Mouse (Mus musculus): ENCODE data around the gene Degs2.

Gene Degs2

DNA sequence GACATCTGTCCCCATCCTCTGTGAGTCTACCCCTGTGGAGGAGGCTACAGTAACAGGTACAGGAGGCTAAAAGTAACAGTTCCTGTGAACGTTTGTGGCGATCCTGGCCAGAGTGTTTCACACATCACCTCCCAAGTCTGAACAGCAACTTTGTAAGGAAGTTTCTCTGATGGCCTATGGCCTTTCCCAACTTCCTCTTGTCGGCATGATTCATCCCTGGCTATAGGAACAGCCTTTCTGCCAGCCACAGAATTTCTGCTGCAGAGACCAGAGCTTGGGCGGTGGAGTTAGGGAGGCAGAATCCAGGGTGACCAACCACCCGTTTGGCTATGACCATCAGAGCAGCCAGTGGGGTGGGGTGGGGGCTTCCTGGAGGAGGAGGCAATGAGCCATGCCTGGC is 2.1 kb downstream of the Degs2 start:
- no peak for DNase-seq (ENCODE audit: extremely low read depth, low read depth)

DNA sequence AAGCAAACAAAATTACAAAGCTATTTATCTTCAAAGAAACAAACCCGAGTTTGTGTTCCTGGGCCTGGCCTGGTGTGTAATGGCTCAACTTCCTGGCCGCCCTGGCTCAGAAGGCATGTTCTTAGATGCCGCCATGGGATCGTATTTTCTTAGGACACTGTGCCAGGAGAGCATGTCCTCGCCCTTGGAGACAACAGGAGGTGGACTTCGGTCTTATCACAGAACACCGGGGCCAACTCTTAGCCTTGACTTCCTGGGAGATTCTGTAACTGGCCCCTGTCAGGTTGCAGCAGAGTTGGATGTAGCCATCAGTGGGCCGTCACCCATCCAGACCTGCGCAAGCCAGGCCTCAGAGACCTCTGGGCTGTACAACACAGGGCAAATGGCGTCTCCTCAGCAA is 2.5 kb downstream of the Degs2 start:
- no peak for DNase-seq (ENCODE audit: extremely low read depth, low read depth)

- no peak for DNase-seq (ENCODE audit: extremely low read depth, low read depth)
Measured at GRCm38 (mm10) chr12:108698697-108699471, 3.2 kb downstream of the Degs2 start.

- DNase-seq (ENCODE audit: extremely low read depth, low read depth) = no peak
Measured at GRCm38 (mm10) chr12:108694223-108694622, 7.9 kb downstream of the Degs2 start.

GRCm38 (mm10) chr12:108693592-108693991 is 8.5 kb downstream of the Degs2 start:
- DNase-seq (ENCODE audit: extremely low read depth, low read depth) = no peak

GRCm38 (mm10) chr12:108690529-108690928 is 11.6 kb downstream of the Degs2 start:
- DNase-seq (ENCODE audit: extremely low read depth, low read depth) = no peak

DNA sequence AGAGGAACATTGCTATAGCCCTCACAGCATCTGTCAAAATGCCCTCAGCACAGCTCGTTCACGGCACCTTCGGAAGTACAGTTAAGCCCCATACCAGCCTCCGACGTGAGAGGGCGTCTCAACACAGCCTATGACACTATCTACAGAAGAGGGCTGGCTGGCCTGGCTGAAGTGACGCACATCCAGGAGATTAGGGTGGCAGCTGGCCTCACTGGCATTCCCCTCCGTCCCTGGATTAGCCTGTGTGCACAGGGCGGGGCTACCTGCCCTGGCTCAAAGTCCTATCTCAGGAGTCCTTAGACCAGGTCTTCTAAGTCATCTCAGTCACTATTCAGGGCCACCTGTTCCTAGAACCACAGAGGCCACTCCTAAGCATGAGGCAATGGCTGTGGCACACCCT is 12.9 kb downstream of the Degs2 start:
- DNase-seq (ENCODE audit: extremely low read depth, low read depth) = no peak

- DNase-seq (ENCODE audit: extremely low read depth, low read depth) = no peak
Measured at GRCm38 (mm10) chr12:108686926-108687325, 15.2 kb downstream of the Degs2 start.

- no peak for DNase-seq (ENCODE audit: extremely low read depth, low read depth)
Measured at GRCm38 (mm10) chr12:108686463-108686862, 15.7 kb downstream of the Degs2 start.

GRCm38 (mm10) chr12:108682240-108683023 is 19.7 kb downstream of the Degs2 start:
- DNase-seq (ENCODE audit: extremely low read depth, low read depth) = no peak

DNA sequence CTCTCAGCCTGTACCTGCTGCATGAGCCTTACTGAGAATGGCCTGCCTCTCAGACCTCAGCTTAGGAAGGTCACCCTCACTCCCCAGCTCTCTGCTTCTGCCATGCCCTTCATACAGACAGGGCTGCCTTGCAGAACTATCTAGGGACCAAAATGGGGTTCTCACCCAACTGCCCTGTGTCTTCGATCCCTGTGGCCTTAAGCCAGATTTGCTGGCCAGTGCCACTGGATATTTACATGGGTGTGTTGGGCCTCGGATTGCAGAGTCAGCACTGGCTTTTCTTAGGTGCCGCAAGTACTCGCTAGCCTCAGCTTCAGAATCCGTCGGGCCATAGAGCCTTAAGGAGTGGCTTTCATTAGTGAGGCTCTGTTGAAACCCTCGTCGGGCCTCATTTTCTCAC is 21.3 kb downstream of the Degs2 start:
- no peak for DNase-seq (ENCODE audit: extremely low read depth, low read depth)

GRCm38 (mm10) chr12:108678366-108678765 is 23.7 kb downstream of the Degs2 start:
- no peak for DNase-seq (ENCODE audit: extremely low read depth, low read depth)

DNA sequence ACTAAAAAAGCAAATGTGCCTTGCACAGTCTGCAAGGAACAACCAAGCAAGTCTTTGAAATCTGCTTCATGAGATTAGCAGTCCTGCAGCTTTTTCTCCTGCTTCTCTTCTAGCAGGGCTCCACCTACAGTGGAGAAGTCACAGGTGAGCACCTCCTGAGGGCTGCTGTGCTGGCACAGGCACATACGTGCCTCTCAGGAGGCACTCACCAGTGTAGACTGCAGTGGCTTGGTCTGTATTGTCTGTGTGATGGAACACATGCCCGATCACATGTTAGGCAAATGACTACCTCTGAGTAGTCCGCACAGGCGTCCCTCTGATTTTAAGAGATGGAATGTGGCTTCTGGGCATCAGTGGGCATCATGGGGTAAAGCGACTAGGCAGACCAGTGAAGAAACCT is 25.0 kb downstream of the Degs2 start:
- no peak for DNase-seq (ENCODE audit: extremely low read depth, low read depth)

DNA sequence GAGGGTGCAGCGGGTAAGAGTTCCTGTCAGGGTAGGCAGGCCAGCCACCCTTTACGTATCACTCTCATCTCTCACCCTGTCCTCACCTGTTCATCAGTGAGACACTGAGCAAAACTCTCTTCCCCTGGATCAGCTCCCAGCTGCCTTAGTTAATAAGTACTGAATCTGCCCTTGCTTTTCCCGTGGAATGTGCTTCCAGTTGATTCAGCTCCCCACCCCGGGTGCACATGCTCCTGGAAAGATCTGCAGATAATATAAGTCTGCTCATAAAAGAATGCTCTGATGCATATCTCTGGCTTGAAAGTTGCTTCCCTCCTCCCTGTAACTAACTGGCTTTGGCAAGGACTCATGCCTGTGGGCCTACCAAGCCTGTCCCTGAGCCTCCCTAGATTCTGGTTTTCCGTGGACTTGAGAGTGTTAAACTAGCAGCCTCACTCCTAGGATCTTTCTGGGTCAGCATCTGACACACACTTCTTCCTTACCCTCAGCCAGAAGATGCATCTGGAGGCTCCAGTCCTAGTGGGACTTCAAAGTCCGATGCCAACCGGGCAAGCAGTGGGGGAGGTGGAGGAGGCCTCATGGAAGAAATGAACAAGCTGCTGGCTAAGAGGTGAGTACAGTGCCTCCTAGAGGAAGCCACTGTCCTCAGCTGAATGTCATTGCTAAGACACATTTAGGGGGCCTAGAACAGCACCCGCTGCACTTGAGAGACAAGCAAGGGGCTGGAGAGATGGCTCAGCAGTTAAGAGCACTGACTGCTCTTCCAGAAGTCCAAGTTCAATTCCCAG is 26.3 kb downstream of the Degs2 start:
- no peak for DNase-seq (ENCODE audit: extremely low read depth, low read depth)

GRCm38 (mm10) chr12:108674916-108675315 is 27.2 kb downstream of the Degs2 start:
- no peak for DNase-seq (ENCODE audit: extremely low read depth, low read depth)

DNA sequence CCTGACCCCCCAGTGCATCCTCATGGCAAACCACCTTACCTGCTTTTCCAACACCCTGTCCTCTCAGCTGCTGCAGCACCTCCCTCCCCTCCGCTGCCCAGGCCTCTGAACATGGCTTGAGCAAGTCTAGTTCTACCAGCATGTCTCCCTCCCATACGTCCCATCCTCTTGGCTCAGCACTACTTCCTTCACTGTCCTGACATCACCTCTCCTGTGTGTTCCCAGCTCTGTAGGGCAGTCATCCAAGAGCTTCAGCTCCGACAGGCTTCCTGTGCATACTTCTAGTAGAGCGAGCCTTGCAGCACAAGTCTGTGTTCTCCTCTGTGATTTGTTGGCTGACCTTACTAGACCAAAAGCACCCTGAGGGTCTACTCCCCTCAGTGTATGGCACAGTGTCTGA is 27.6 kb downstream of the Degs2 start:
- DNase-seq (ENCODE audit: extremely low read depth, low read depth) = no peak

- DNase-seq (ENCODE audit: extremely low read depth, low read depth) = no peak
Measured at GRCm38 (mm10) chr12:108673546-108673945, 28.6 kb downstream of the Degs2 start.

GRCm38 (mm10) chr12:108672908-108673307 is 29.2 kb downstream of the Degs2 start:
- DNase-seq (ENCODE audit: extremely low read depth, low read depth) = no peak

DNA sequence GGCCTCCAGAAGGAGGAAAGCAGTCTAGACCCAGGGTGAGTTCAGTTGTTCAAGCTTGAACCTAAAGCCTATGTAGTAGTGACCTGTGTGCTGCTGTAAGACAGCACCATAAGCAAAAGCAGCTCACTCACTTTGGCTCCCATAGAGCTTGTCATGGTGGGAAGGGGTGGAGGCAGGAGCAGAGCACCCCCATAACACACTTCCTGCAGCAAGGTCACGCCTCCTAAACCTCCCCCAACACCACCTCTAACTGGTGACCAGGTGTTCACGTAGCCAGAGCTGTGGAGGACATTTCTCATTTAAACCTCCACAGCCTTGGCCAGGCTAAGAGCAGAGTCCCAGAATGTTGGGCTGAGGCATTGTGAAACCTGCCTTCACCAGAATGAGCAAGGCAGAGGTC is 30.6 kb downstream of the Degs2 start:
- no peak for DNase-seq (ENCODE audit: extremely low read depth, low read depth)

GRCm38 (mm10) chr12:108668606-108669235 is 33.4 kb downstream of the Degs2 start:
- DNase-seq (ENCODE audit: extremely low read depth, low read depth) = no peak

DNA sequence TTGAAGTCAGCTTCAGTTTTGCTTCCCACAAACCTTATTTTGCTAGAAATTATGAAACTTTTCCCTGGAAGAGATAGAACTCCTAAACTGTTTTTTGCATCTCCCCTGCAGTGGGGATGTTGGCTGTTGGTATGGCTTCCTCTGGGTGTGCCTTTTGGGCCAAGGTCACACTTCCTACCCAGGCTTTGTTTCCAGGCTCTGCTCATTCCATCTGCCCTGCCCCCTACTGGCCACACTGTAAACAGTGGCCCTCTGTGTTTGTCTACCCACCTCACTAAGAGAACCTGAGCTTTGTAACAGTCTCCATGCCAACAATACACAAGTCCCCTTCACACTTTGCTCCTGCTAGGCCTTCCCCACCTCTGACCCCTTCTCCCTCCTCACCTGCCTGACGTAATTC is 44.8 kb downstream of the Degs2 start:
- DNase-seq (ENCODE audit: extremely low read depth, low read depth) = no peak
